ENCODE assay signal across 12 mouse cellular contexts in genomic region chr17:25224586-25225222, GRCm38 (mm10). TPM values are rescaled to one million over a fixed set of nuclear protein-coding genes. Genes with fewer than 3 reads are reported as not detected.
DNase-seq lines count a peak whose midpoint lies in the region; ATAC-seq lines count a peak whose summit lies in the region.
"Had no signal": no experiment of that assay in that cellular context is flagged by ENCODE, and none has a peak within 500 bp of the region (broad histone marks: within the 10 kb centered on the region; RNA-seq: fewer than 3 reads in every experiment).

No protein-coding gene starts in this region.

- peaks cover 85% of the 10 kb centered on the region for H3K4me1 ChIP-seq in erythroblast, embryonic 14.5 days (ENCODE audit: control insufficient read depth)
- H3K4me1 ChIP-seq in megakaryocyte, embryonic 14.5 days: peaks cover 94% of the 10 kb centered on the region

- no peaks in the 10 kb centered on the region for H3K27me3 ChIP-seq in erythroblast, embryonic 14.5 days (ENCODE audit: control insufficient read depth)
- no peaks in the 10 kb centered on the region for H3K27me3 ChIP-seq in megakaryocyte, embryonic 14.5 days (replicated peaks)

- DNase-seq in spleen, postnatal 36 days (ENCODE audit: low spot score in 2 of 2): peak; percentile 70 to 73
- DNase-seq in spleen, postnatal 4 days (ENCODE audit: low spot score in 2 of 2): no peak
- DNase-seq in frontal cortex, postnatal 36 days (ENCODE audit: low spot score in 2 of 2): no peak
- no peak for DNase-seq in frontal cortex, postnatal 14 days (ENCODE audit: low spot score in 2 of 2)
- DNase-seq in urinary bladder, postnatal 4 days (ENCODE audit: low spot score in 2 of 2): no peak
- DNase-seq: heart, adult 11 months; lung, postnatal 14 days; right cerebral cortex, postnatal 25 days had no signal

- no peaks in the 10 kb centered on the region for H3K9me3 ChIP-seq in erythroblast, embryonic 14.5 days (ENCODE audit: control insufficient read depth, low read length)
- no peaks in the 10 kb centered on the region for H3K9me3 ChIP-seq in megakaryocyte, embryonic 14.5 days

- peaks cover 60% of the 10 kb centered on the region for H3K36me3 ChIP-seq in erythroblast, embryonic 14.5 days (ENCODE audit: control insufficient read depth)
- H3K36me3 ChIP-seq in megakaryocyte, embryonic 14.5 days (replicated peaks; ENCODE audit: low read length): peaks cover 73% of the 10 kb centered on the region

- ATAC-seq in erythroblast, adult 5-6 weeks (replicated peaks; ENCODE audit: low FRiP score, poor library complexity, severe bottlenecking): no peak

- H3K4me3 ChIP-seq in erythroblast, embryonic 14.5 days (replicated peaks): peak overlapping the region; percentile 68
- H3K4me3 ChIP-seq in megakaryocyte, embryonic 14.5 days (replicated peaks): peak overlapping the region; percentile 90
- H3K4me3 ChIP-seq: myocyte had no signal

RNA-seq across cellular contexts. Expression of gene Gnptg, which starts 15.2 kb away (rescaled TPM):
- polyA plus RNA-seq in erythroblast, embryonic 14.5 days (2012): 1.3 and 2.1 TPM in 2 replicates
- 6.0 and 6.3 TPM in 2 replicates for total RNA-seq in erythroblast, adult 5-6 weeks (2015; ENCODE audit: low replicate concordance)
- total RNA-seq in erythroblast, adult 5-6 weeks (2017; ENCODE audit: low replicate concordance): 3.6 and 3.7 TPM in 2 replicates
- polyA plus RNA-seq in megakaryocyte, embryonic 14.5 days (2012; ENCODE audit: insufficient read depth, low replicate concordance): 27.2 and 30.1 TPM in 2 replicates

RNA-seq across cellular contexts. Expression of gene Tsr3, which starts 15.3 kb away (rescaled TPM):
- polyA plus RNA-seq in erythroblast, embryonic 14.5 days (2012): 1.5 and 2.2 TPM in 2 replicates
- total RNA-seq in erythroblast, adult 5-6 weeks (2015; ENCODE audit: low replicate concordance): 3.1 and 3.6 TPM in 2 replicates
- 5.2 and 8.6 TPM in 2 replicates for total RNA-seq in erythroblast, adult 5-6 weeks (2017; ENCODE audit: low replicate concordance)
- polyA plus RNA-seq in megakaryocyte, embryonic 14.5 days (2012; ENCODE audit: insufficient read depth, low replicate concordance): 12.5 and 25.4 TPM in 2 replicates

RNA-seq across cellular contexts. Expression of gene Baiap3, which starts 31.5 kb away (rescaled TPM):
- not detected in 2 replicates for polyA plus RNA-seq in erythroblast, embryonic 14.5 days (2012)
- 1.5 TPM in 1 of 2 replicates, not detected in the other for total RNA-seq in erythroblast, adult 5-6 weeks (2015; ENCODE audit: low replicate concordance)
- total RNA-seq in erythroblast, adult 5-6 weeks (2017; ENCODE audit: low replicate concordance): 0.42 TPM in 1 of 2 replicates, not detected in the other
- 1.7 and 2.7 TPM in 2 replicates for polyA plus RNA-seq in megakaryocyte, embryonic 14.5 days (2012; ENCODE audit: insufficient read depth, low replicate concordance)

RNA-seq across cellular contexts. Expression of gene Unkl, which starts 36.5 kb away (rescaled TPM):
- polyA plus RNA-seq in erythroblast, embryonic 14.5 days (2012): 5.5 and 5.8 TPM in 2 replicates
- 5.6 and 8.1 TPM in 2 replicates for total RNA-seq in erythroblast, adult 5-6 weeks (2015; ENCODE audit: low replicate concordance)
- 8.2 and 16.3 TPM in 2 replicates for total RNA-seq in erythroblast, adult 5-6 weeks (2017; ENCODE audit: low replicate concordance)
- polyA plus RNA-seq in megakaryocyte, embryonic 14.5 days (2012; ENCODE audit: insufficient read depth, low replicate concordance): 20.2 and 51.9 TPM in 2 replicates

RNA-seq across cellular contexts. Expression of gene BC003965, which starts 40.4 kb away (rescaled TPM):
- 2.0 and 2.1 TPM in 2 replicates for polyA plus RNA-seq in erythroblast, embryonic 14.5 days (2012)
- total RNA-seq in erythroblast, adult 5-6 weeks (2015; ENCODE audit: low replicate concordance): 6.5 TPM in 2 replicates
- total RNA-seq in erythroblast, adult 5-6 weeks (2017; ENCODE audit: low replicate concordance): 2.2 and 2.9 TPM in 2 replicates
- 31.5 and 33.2 TPM in 2 replicates for polyA plus RNA-seq in megakaryocyte, embryonic 14.5 days (2012; ENCODE audit: insufficient read depth, low replicate concordance)

Comparison
In these comparisons a context has a peak if more than half of its experiments do, and no peak if none do; other contexts are left out.
1. DNase-seq: peak in spleen, postnatal 36 days (2 of 2); none in spleen, postnatal 4 days (0 of 2), frontal cortex, postnatal 36 days (0 of 2), frontal cortex, postnatal 14 days (0 of 2) and urinary bladder, postnatal 4 days (0 of 2).